Mouse (Mus musculus) liver, postnatal 0 days (tissue): Measurements from ENCODE around the gene Anxa8.

Source experiments
- CTCF ChIP-seq: sonication (generic); IDR thresholded peaks from 2 replicates; pipeline ENCODE4 v1.5.1; 2016; ENCODE audit warnings: antibody characterized with exemption, low read depth
- EP300 ChIP-seq: IDR thresholded peaks from 2 replicates; pipeline ENCODE4 v1.6.1; 2016; ENCODE audit warnings: antibody characterized with exemption, low read depth, mild to moderate bottlenecking

DNA sequence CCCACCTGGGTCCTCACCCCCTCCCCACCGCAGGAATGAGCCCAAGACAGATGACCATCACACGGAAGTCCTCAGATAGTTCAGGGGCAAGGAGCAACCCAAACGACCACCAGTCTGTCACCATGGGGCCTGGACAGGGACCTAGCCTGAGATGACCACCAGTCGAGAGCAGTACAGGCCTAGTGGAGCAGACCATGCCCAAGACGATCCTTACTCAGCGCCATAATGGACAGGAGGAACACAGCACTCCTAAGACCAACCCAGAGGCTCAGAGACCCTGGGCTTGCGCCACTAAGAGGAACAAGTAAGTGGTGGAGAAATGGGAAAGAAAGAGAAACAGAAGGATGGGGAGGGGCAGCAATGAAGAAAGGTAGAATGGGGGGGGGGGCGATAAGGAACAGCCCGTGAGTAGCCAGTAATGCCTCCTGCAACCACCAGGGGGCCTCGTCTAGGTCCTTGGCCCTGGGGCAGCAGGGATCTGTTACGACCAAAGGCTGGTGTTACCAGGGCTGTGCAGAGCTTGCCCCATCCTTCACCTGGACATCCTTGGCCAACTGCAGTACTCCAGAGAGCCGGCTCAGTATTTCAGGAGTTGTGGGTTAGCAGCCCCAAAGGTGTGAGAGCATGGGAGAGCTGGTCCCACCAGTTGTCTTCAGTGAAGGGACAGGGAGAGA, 20.7 kb downstream of the Anxa8 start:
- TF ChIP-seq EP300 (no peak), CTCF (peak; percentile 73)
